In the genomic region with DNA sequence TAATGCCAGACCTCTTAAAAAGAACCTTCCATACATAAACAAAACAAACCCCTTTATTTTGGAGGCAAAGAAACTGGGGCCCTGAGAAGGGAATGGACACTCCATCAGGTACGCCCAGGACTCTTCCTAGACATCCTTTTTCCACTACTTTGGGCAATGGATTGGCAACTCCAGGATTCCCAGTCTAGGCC, we compare ENCODE assay signal across 8 mouse cellular contexts. TPM values are rescaled to one million over a fixed set of nuclear protein-coding genes. Genes with fewer than 3 reads are reported as not detected.
DNase-seq lines count a peak whose midpoint lies in the region; ATAC-seq and TF ChIP-seq lines count a peak whose summit lies in the region.

A gene (minus strand): TSS at position 67 of the 191 bp plus-strand sequence.

- ATAC-seq in heart, embryonic 14.5 days (ENCODE audit: insufficient number of reproducible peaks, insufficient read depth, low FRiP score, low read depth): no peak
- ATAC-seq in forebrain, embryonic 15.5 days (replicated peaks): no peak
- ATAC-seq in liver, postnatal 0 days: no peak

- H3K4me2 ChIP-seq in heart, embryonic 14.5 days (ENCODE audit: low read length): peak within 1 kb of the TSS; percentile 85
- peak within 1 kb of the TSS; percentile 58 for H3K4me2 ChIP-seq in forebrain, embryonic 15.5 days (replicated peaks)
- H3K4me2 ChIP-seq in liver, postnatal 0 days (ENCODE audit: low read depth, low read length): peak within 1 kb of the TSS; percentile 79

- no peaks in the 10 kb centered on the region for H3K9me3 ChIP-seq in heart, embryonic 14.5 days (ENCODE audit: control insufficient read depth, low read length)
- no peaks in the 10 kb centered on the region for H3K9me3 ChIP-seq in MEL (replicated peaks; ENCODE audit: insufficient read depth, low read length)
- H3K9me3 ChIP-seq in forebrain, embryonic 15.5 days: no peaks in the 10 kb centered on the region
- H3K9me3 ChIP-seq in liver, postnatal 0 days (ENCODE audit: low read length): no peaks in the 10 kb centered on the region

- peaks cover 18 to 37% of the 10 kb centered on the region in 2 experiments for H3K4me1 ChIP-seq in heart, embryonic 14.5 days (ENCODE audit: control insufficient read depth in 2 of 2, insufficient read depth in 2 of 2, low read length in 2 of 2)
- peaks cover 0 to 20% of the 10 kb centered on the region in 2 experiments; a peak in 3 of 4 replicates for H3K4me1 ChIP-seq in MEL (ENCODE audit: control insufficient read depth in 1 of 2, insufficient read depth in 2 of 2, low read length in 2 of 2)
- H3K4me1 ChIP-seq in forebrain, embryonic 15.5 days: peaks cover 16% of the 10 kb centered on the region
- peaks cover 37% of the 10 kb centered on the region for H3K4me1 ChIP-seq in liver, postnatal 0 days (ENCODE audit: insufficient read depth)

- WGBS in heart, embryonic 14.5 days: 13% methylated on average over 1 of the region's 1 CpGs
- 21% methylated on average over 1 of the region's 1 CpGs for WGBS in forebrain, embryonic 15.5 days
- 25% methylated on average over 1 of the region's 1 CpGs for WGBS in liver, postnatal 0 days (ENCODE audit: insufficient replicate concordance)

- intact Hi-C loops in left cerebral cortex, postnatal 36 days (cut with DNase I): no loop called here

- H3K9ac ChIP-seq in heart, embryonic 14.5 days (ENCODE audit: low read length): peak within 1 kb of the TSS; percentile 86
- H3K9ac ChIP-seq in MEL (ENCODE audit: control insufficient read depth, low read depth, low read length, poor library complexity, severe bottlenecking): peak within 1 kb of the TSS; percentile 82
- H3K9ac ChIP-seq in forebrain, embryonic 15.5 days (replicated peaks): peak within 1 kb of the TSS; percentile 63
- H3K9ac ChIP-seq in liver, postnatal 0 days (replicated peaks): peak within 1 kb of the TSS; percentile 77

- H3K27ac ChIP-seq in heart, embryonic 14.5 days (replicated peaks in 1 of 2; ENCODE audit: control insufficient read depth in 1 of 2, insufficient read depth in 1 of 2, low read depth in 2 of 2, low read length in 2 of 2): peak within 1 kb of the TSS; percentile 93 to 94
- peak within 1 kb of the TSS; percentile 46 for H3K27ac ChIP-seq in MEL (ENCODE audit: control insufficient read depth, low read depth, low read length)
- peak within 1 kb of the TSS; percentile 91 for H3K27ac ChIP-seq in forebrain, embryonic 15.5 days (replicated peaks)
- peak within 1 kb of the TSS; percentile 92 for H3K27ac ChIP-seq in liver, postnatal 0 days (ENCODE audit: low read depth)

- H3K4me3 ChIP-seq in heart, embryonic 14.5 days (ENCODE audit: control insufficient read depth in 1 of 2, insufficient read depth in 1 of 2, low read depth in 1 of 2, low read length in 2 of 2): peak within 1 kb of the TSS; percentile 83 to 93
- peak within 1 kb of the TSS; percentile 65 to 79 for H3K4me3 ChIP-seq in MEL (ENCODE audit: control insufficient read depth in 1 of 2, insufficient read depth in 1 of 2, low read depth in 2 of 2, low read length in 2 of 2)
- H3K4me3 ChIP-seq in forebrain, embryonic 15.5 days: peak within 1 kb of the TSS; percentile 58
- H3K4me3 ChIP-seq in liver, postnatal 0 days (ENCODE audit: low read depth, low read length): peak within 1 kb of the TSS; percentile 74

- no peak for TF ChIP-seq EP300 in MEL (IDR thresholded peaks at IDR 0.05; ENCODE audit: low read depth in 1 of 2, low read length in 2 of 2)
- TF ChIP-seq EP300 in liver, postnatal 0 days (IDR thresholded peaks at IDR 0.05; ENCODE audit: low read depth): no peak

- peaks cover 12% of the 10 kb centered on the region for H3K36me3 ChIP-seq in heart, embryonic 14.5 days (ENCODE audit: control insufficient read depth, insufficient read depth, low read length)
- peaks cover 0 to 2% of the 10 kb centered on the region in 2 experiments; a peak in 1 of 4 replicates for H3K36me3 ChIP-seq in MEL (ENCODE audit: control insufficient read depth in 1 of 2, insufficient read depth in 2 of 2, low read length in 2 of 2)
- H3K36me3 ChIP-seq in forebrain, embryonic 15.5 days: no peaks in the 10 kb centered on the region
- H3K36me3 ChIP-seq in liver, postnatal 0 days (replicated peaks; ENCODE audit: insufficient read depth, low read length): 0 out of 2 replicates have a peak, but pooled peaks cover 3% of the 10 kb centered on the region

- no peaks in the 10 kb centered on the region for H3K27me3 ChIP-seq in heart, embryonic 14.5 days (ENCODE audit: control insufficient read depth, insufficient read depth, low read length)
- no peaks in the 10 kb centered on the region for H3K27me3 ChIP-seq in MEL (ENCODE audit: control insufficient read depth in 1 of 2, insufficient read depth in 2 of 2, low read length in 2 of 2)
- 0 out of 2 replicates have a peak, but pooled peaks cover 7% of the 10 kb centered on the region for H3K27me3 ChIP-seq in forebrain, embryonic 15.5 days
- no peaks in the 10 kb centered on the region for H3K27me3 ChIP-seq in liver, postnatal 0 days (ENCODE audit: insufficient read depth, low read length)

- no peak for TF ChIP-seq CTCF in MEL (IDR thresholded peaks at IDR 0.05 in 2 of 3, conservative IDR thresholded peaks at IDR 0.05 in 1 of 3; ENCODE audit: control insufficient read depth in 1 of 3, insufficient read depth in 1 of 3, low read depth in 2 of 3, low read length in 3 of 3, poor library complexity in 1 of 3, severe bottlenecking in 1 of 3)
- TF ChIP-seq CTCF in liver, postnatal 0 days (IDR thresholded peaks at IDR 0.05; ENCODE audit: low read depth): no peak

- TF ChIP-seq POLR2A in MEL (IDR thresholded peaks at IDR 0.05; ENCODE audit: control insufficient read depth in 1 of 2, insufficient read depth in 1 of 2, low read depth in 1 of 2, low read length in 2 of 2, poor library complexity in 1 of 2): no peak

- peaks cover 3% of the 10 kb centered on the region; the same call in 1 of the 2 replicates for H3K79me2 ChIP-seq in MEL (ENCODE audit: control insufficient read depth, insufficient read depth, low read length, poor library complexity)

- no peak for TF ChIP-seq RAD21 in MEL (IDR thresholded peaks at IDR 0.05; ENCODE audit: low read depth, low read length)

- no peak for DNase-seq in heart, postnatal 4 days
- DNase-seq in MEL (ENCODE audit: low read depth, low spot score): no peak
- no peak for DNase-seq in liver, postnatal 0 days
- DNase-seq in layer of hippocampus, adult 9-11 months: no peak
- no peak for DNase-seq in left cerebral cortex, postnatal 36 days (ENCODE audit: low spot score in 2 of 2)
- DNase-seq in testis, postnatal 10 days (ENCODE audit: low spot score): no peak

TF ChIP-seq in MEL, 35 proteins besides CTCF, POLR2A, EP300 and RAD21:
- TF ChIP-seq SIN3A (IDR thresholded peaks at IDR 0.05; ENCODE audit: low read length): no peak
- TF ChIP-seq UBTF (IDR thresholded peaks at IDR 0.05; ENCODE audit: borderline replicate concordance, insufficient read depth, low read depth, low read length): no peak
- TF ChIP-seq BHLHE40 (IDR thresholded peaks at IDR 0.05; ENCODE audit: borderline replicate concordance, low read depth, low read length): no peak
- no peak for TF ChIP-seq ZNF384 (IDR thresholded peaks at IDR 0.05; ENCODE audit: low read depth, low read length)
- no peak for TF ChIP-seq JUND (IDR thresholded peaks at IDR 0.05; ENCODE audit: low read depth, low read length)
- TF ChIP-seq USF2 (IDR thresholded peaks at IDR 0.05; ENCODE audit: borderline replicate concordance in 1 of 2, insufficient read depth in 1 of 2, low read depth in 1 of 2, low read length in 2 of 2): no peak
- no peak for TF ChIP-seq CHD1 (IDR thresholded peaks at IDR 0.05; ENCODE audit: low read depth, low read length)
- no peak for TF ChIP-seq GATA1 (IDR thresholded peaks at IDR 0.05; ENCODE audit: low read depth, low read length)
- TF ChIP-seq MYC (IDR thresholded peaks at IDR 0.05; ENCODE audit: low read depth, low read length): no peak
- no peak for TF ChIP-seq CHD2 (IDR thresholded peaks at IDR 0.05; ENCODE audit: low read length)
- no peak for TF ChIP-seq ETS1 (IDR thresholded peaks at IDR 0.05; ENCODE audit: low read depth, low read length)
- TF ChIP-seq MAZ (IDR thresholded peaks at IDR 0.05; ENCODE audit: low read depth, low read length): no peak
- TF ChIP-seq GABPA (IDR thresholded peaks at IDR 0.05; ENCODE audit: low read depth, low read length): no peak

RNA-seq across cellular contexts. Expression of the gene that starts here (rescaled TPM):
- polyA plus RNA-seq in heart, embryonic 14.5 days (2014; fragmentation: Nextera tagmentation; extraction: Ambion mirVana): 7.7 and 11.5 TPM in 2 replicates
- total RNA-seq in heart, postnatal 4 days (2021): 1 to 10 TPM; 5.3 to 5.6 TPM
- 1.2 and 2.9 TPM in 2 replicates for total RNA-seq in MEL (2012; rRNA removed)
- polyA plus RNA-seq in MEL (2012; ENCODE audit: insufficient read depth in 1 of 2, insufficient read length in 2 of 2, low read depth in 1 of 2, low replicate concordance in 2 of 2, missing spikeins in 1 of 2): 1 to 10 TPM in 1 of 2 experiments, not detected in 1; 4.2 TPM
- polyA plus RNA-seq in forebrain, embryonic 15.5 days (2015; fragmentation: Nextera tagmentation; extraction: Ambion mirVana): 11.7 and 12.6 TPM in 2 replicates
- polyA plus RNA-seq in liver, postnatal 0 days (2015; fragmentation: Nextera tagmentation; extraction: Ambion mirVana): 54.5 and 63.1 TPM in 2 replicates
- total RNA-seq in left cerebral cortex, postnatal 36 days (2021): 1 to 10 TPM; 6.7 to 7.0 TPM
